Mouse (Mus musculus): Measurements from ENCODE around the gene Cfap54. TPM values are rescaled to one million over a fixed set of nuclear protein-coding genes. Genes with fewer than 3 reads are reported as not detected.

The Cfap54 gene
- total RNA-seq, 1 experiment, result 0.31 TPM

GRCm38 (mm10) chr10:93087504-93087903, 6.1 kb upstream of the Cfap54 start:
- no peak for DNase-seq (ENCODE audit: low read depth, low spot score)
- no peaks in the 10 kb centered on the region for H3K36me3 ChIP-seq (ENCODE audit: control insufficient read depth, insufficient read depth, low read length, poor library complexity, severe bottlenecking)
- H3K27ac ChIP-seq (ENCODE audit: insufficient read depth, low read depth, low read length, poor library complexity, severe bottlenecking), result no peak overlapping the region
- no peak overlapping the region for H3K9ac ChIP-seq (ENCODE audit: insufficient read depth, low read depth, low read length, poor library complexity, severe bottlenecking)
- in situ Hi-C loops (cut with MboI; ENCODE audit: low sequenced_read_pairs in 2 of 2, unreplicated experiment in 2 of 2), result no loop called here
- H3K9me3 ChIP-seq (ENCODE audit: control insufficient read depth, insufficient read depth, low read depth, low read length), result no peaks in the 10 kb centered on the region
- H3K4me3 ChIP-seq (ENCODE audit: insufficient read depth in 1 of 2, low read depth in 1 of 2, low read length in 2 of 2, poor library complexity in 1 of 2, severe bottlenecking in 1 of 2), result no peak overlapping the region
- TF ChIP-seq ZC3H11A (IDR thresholded peaks at IDR 0.05; ENCODE audit: borderline replicate concordance, low read depth, low read length), result no peak
- no peak for TF ChIP-seq ZNF384 (IDR thresholded peaks at IDR 0.05; ENCODE audit: low read depth, low read length)
- TF ChIP-seq CHD2 (IDR thresholded peaks at IDR 0.05; ENCODE audit: low read depth, low read length), result no peak
- TF ChIP-seq HCFC1 (IDR thresholded peaks at IDR 0.05; ENCODE audit: borderline replicate concordance, insufficient read depth, low read length), result no peak
- no peak for TF ChIP-seq MAFK (IDR thresholded peaks at IDR 0.05; ENCODE audit: insufficient read depth, low read depth, low read length)
- no peaks in the 10 kb centered on the region; a peak in 1 of 4 replicates for H3K4me1 ChIP-seq (ENCODE audit: control insufficient read depth in 2 of 2, insufficient read depth in 2 of 2, low read length in 2 of 2, poor library complexity in 1 of 2)

DNA sequence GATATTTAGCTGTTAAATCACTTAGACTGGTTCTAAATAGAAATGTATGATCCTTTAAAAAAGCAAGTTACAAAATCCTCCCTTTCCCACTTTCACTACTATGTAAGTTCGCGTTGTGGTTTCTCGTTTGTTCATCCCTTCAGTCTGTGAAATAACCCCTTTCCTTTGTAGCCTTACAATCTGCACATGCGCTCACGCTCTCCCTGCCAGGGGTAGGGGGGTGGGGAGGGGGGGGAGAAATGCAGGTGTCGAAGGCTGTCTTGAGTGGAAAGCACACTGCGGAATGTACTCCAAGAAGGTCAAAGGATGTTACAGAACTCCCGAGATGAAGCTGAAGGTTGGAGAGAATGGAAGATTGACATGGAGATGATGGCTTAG, 2.5 kb upstream of the Cfap54 start:
- Histone ChIP-seq H3K27ac (ENCODE audit: insufficient read depth, low read depth, low read length, poor library complexity, severe bottlenecking) (no peak overlapping the region), H3K9me3 (ENCODE audit: control insufficient read depth, insufficient read depth, low read depth, low read length) (no peaks in the 10 kb centered on the region), H3K4me3 (ENCODE audit: insufficient read depth in 1 of 2, low read depth in 1 of 2, low read length in 2 of 2, poor library complexity in 1 of 2, severe bottlenecking in 1 of 2) (no peak overlapping the region), H3K4me1 (ENCODE audit: control insufficient read depth in 2 of 2, insufficient read depth in 2 of 2, low read length in 2 of 2, poor library complexity in 1 of 2) (no peaks in the 10 kb centered on the region; a peak in 1 of 4 replicates), H3K36me3 (ENCODE audit: control insufficient read depth, insufficient read depth, low read length, poor library complexity, severe bottlenecking) (no peaks in the 10 kb centered on the region), H3K9ac (ENCODE audit: insufficient read depth, low read depth, low read length, poor library complexity, severe bottlenecking) (no peak overlapping the region)
- no peak for TF ChIP-seq ZC3H11A (IDR thresholded peaks at IDR 0.05; ENCODE audit: borderline replicate concordance, low read depth, low read length)
- no peak for TF ChIP-seq MAFK (IDR thresholded peaks at IDR 0.05; ENCODE audit: insufficient read depth, low read depth, low read length)
- no peak for TF ChIP-seq HCFC1 (IDR thresholded peaks at IDR 0.05; ENCODE audit: borderline replicate concordance, insufficient read depth, low read length)
- no peak for TF ChIP-seq ZNF384 (IDR thresholded peaks at IDR 0.05; ENCODE audit: low read depth, low read length)
- no peak for TF ChIP-seq CHD2 (IDR thresholded peaks at IDR 0.05; ENCODE audit: low read depth, low read length)
- in situ Hi-C loops (cut with MboI; ENCODE audit: low sequenced_read_pairs in 2 of 2, unreplicated experiment in 2 of 2), result no loop called here
- no peak for DNase-seq (ENCODE audit: low read depth, low spot score)

- no peaks in the 10 kb centered on the region for H3K36me3 ChIP-seq (ENCODE audit: control insufficient read depth, insufficient read depth, low read length, poor library complexity, severe bottlenecking)
- H3K9me3 ChIP-seq (ENCODE audit: control insufficient read depth, insufficient read depth, low read depth, low read length), result no peaks in the 10 kb centered on the region
- no peak for TF ChIP-seq CHD2 (IDR thresholded peaks at IDR 0.05; ENCODE audit: low read depth, low read length)
- TF ChIP-seq MAFK (IDR thresholded peaks at IDR 0.05; ENCODE audit: insufficient read depth, low read depth, low read length), result no peak
- TF ChIP-seq ZC3H11A (IDR thresholded peaks at IDR 0.05; ENCODE audit: borderline replicate concordance, low read depth, low read length), result no peak
- TF ChIP-seq HCFC1 (IDR thresholded peaks at IDR 0.05; ENCODE audit: borderline replicate concordance, insufficient read depth, low read length), result no peak
- 0 out of 2 replicates have a peak, but pooled peaks have one; percentile 10 for TF ChIP-seq ZNF384 (IDR thresholded peaks at IDR 0.05; ENCODE audit: low read depth, low read length)
- in situ Hi-C loops (cut with MboI; ENCODE audit: low sequenced_read_pairs in 2 of 2, unreplicated experiment in 2 of 2), result no loop called here
- no peaks in the 10 kb centered on the region; a peak in 1 of 4 replicates for H3K4me1 ChIP-seq (ENCODE audit: control insufficient read depth in 2 of 2, insufficient read depth in 2 of 2, low read length in 2 of 2, poor library complexity in 1 of 2)
- H3K4me3 ChIP-seq (ENCODE audit: insufficient read depth in 1 of 2, low read depth in 1 of 2, low read length in 2 of 2, poor library complexity in 1 of 2, severe bottlenecking in 1 of 2), result no peak overlapping the region
- no peak for DNase-seq (ENCODE audit: low read depth, low spot score)
- no peak overlapping the region; the same call in 1 of the 2 replicates for H3K9ac ChIP-seq (ENCODE audit: insufficient read depth, low read depth, low read length, poor library complexity, severe bottlenecking)
- no peak overlapping the region for H3K27ac ChIP-seq (ENCODE audit: insufficient read depth, low read depth, low read length, poor library complexity, severe bottlenecking)
Measured at GRCm38 (mm10) chr10:93083198-93083962, 2.0 kb upstream of the Cfap54 start.

GRCm38 (mm10) chr10:93079486-93079885, 1.9 kb downstream of the Cfap54 start:
- Histone ChIP-seq H3K27ac (ENCODE audit: insufficient read depth, low read depth, low read length, poor library complexity, severe bottlenecking) (no peak overlapping the region), H3K36me3 (ENCODE audit: control insufficient read depth, insufficient read depth, low read length, poor library complexity, severe bottlenecking) (no peaks in the 10 kb centered on the region; the same call in 1 of the 2 replicates), H3K4me3 (ENCODE audit: insufficient read depth in 1 of 2, low read depth in 1 of 2, low read length in 2 of 2, poor library complexity in 1 of 2, severe bottlenecking in 1 of 2) (no peak overlapping the region), H3K9me3 (ENCODE audit: control insufficient read depth, insufficient read depth, low read depth, low read length) (no peaks in the 10 kb centered on the region), H3K9ac (ENCODE audit: insufficient read depth, low read depth, low read length, poor library complexity, severe bottlenecking) (no peak overlapping the region), H3K4me1 (ENCODE audit: control insufficient read depth in 2 of 2, insufficient read depth in 2 of 2, low read length in 2 of 2, poor library complexity in 1 of 2) (no peaks in the 10 kb centered on the region; a peak in 1 of 4 replicates)
- TF ChIP-seq ZC3H11A (IDR thresholded peaks at IDR 0.05; ENCODE audit: borderline replicate concordance, low read depth, low read length) (no peak), ZNF384 (IDR thresholded peaks at IDR 0.05; ENCODE audit: low read depth, low read length) (no peak), MAFK (IDR thresholded peaks at IDR 0.05; ENCODE audit: insufficient read depth, low read depth, low read length) (no peak), CHD2 (IDR thresholded peaks at IDR 0.05; ENCODE audit: low read depth, low read length) (no peak), HCFC1 (IDR thresholded peaks at IDR 0.05; ENCODE audit: borderline replicate concordance, insufficient read depth, low read length) (no peak)
- DNase-seq (ENCODE audit: low read depth, low spot score), result no peak
- in situ Hi-C loops (cut with MboI; ENCODE audit: low sequenced_read_pairs in 2 of 2, unreplicated experiment in 2 of 2), result loop anchor here in 1 of 2 experiments (10.0 kb wide), 2 partner anchors 205 to 345 kb away; no protein-coding TSS in a partner anchor
